ENCODE assay signal across 24 mouse cellular contexts in the genomic region with DNA sequence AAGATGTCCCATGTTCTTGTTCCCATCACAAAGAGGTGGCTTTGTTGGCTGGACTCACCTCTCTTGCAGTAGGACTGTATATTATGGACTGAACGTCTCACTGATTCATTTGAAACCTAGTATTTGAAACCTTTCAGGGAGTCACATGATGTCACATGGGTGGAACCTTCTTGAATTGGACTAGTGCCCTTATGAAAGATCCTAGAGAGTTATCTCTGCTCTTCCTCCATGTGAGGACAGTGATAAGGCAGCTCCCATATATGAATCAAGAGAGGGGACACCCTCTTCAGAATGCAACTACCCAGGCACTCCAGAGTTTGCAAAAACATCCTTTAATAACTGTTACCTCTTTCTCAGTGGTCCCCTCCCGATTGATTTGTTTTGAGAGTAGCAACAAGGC. TPM values are rescaled to one million over a fixed set of nuclear protein-coding genes. Genes with fewer than 3 reads are reported as not detected.
"Had no signal": no experiment of that assay in that cellular context is flagged by ENCODE, and none has a peak within 500 bp of the region (broad histone marks: within the 10 kb centered on the region; RNA-seq: fewer than 3 reads in every experiment).

No protein-coding gene starts in this region.

- H3K9ac ChIP-seq: neural tube, embryonic 15.5 days; stomach, embryonic 15.5 days had no signal

- H3K4me3 ChIP-seq: neural tube, embryonic 15.5 days; stomach, embryonic 15.5 days had no signal

- H3K27ac ChIP-seq: neural tube, embryonic 15.5 days; stomach, embryonic 15.5 days; stomach, postnatal 0 days had no signal

- H3K4me2 ChIP-seq: neural tube, embryonic 15.5 days; stomach, embryonic 15.5 days had no signal

- DNase-seq: retina, postnatal 1 day; right cerebral cortex, adult 18-20 months; right cerebral cortex, postnatal 14 days; right cerebral cortex, postnatal 25 days; right cerebral cortex, postnatal 4 days; spleen, adult 18-20 months; thymus, adult 18-20 months; thymus, adult 2 months; thymus, postnatal 14 days; thymus, postnatal 25 days; thymus, postnatal 36 days; thymus, postnatal 4 days had no signal

- H3K4me1 ChIP-seq: neural tube, embryonic 15.5 days; stomach, embryonic 15.5 days had no signal

- H3K36me3 ChIP-seq: neural tube, embryonic 15.5 days; stomach, embryonic 15.5 days had no signal

- H3K9me3 ChIP-seq: neural tube, embryonic 15.5 days; stomach, embryonic 15.5 days had no signal

- H3K27me3 ChIP-seq: neural tube, embryonic 15.5 days; stomach, embryonic 15.5 days had no signal

RNA-seq across cellular contexts. Expression of a gene that starts 10.7 kb away (rescaled TPM):
- total RNA-seq: neutrophil, adult 5-6 weeks had no signal
- polyA plus RNA-seq: small intestine, adult 2 months; spleen, adult 2 months; stomach, postnatal 0 days; thymus, adult 2 months; urinary bladder, adult 2 months had no signal

RNA-seq across cellular contexts. Expression of a gene that starts 15.1 kb away (rescaled TPM):
- total RNA-seq: neutrophil, adult 5-6 weeks had no signal
- polyA plus RNA-seq: neural tube, embryonic 14.5 days; small intestine, adult 2 months; testis, adult 2 months; urinary bladder, adult 2 months had no signal

RNA-seq across cellular contexts. Expression of a gene that starts 29.6 kb away (rescaled TPM):
- total RNA-seq: neutrophil, adult 5-6 weeks had no signal
- polyA plus RNA-seq: neural tube, embryonic 14.5 days; small intestine, adult 2 months; spleen, adult 2 months; stomach, embryonic 14.5 days; stomach, postnatal 0 days; thymus, adult 2 months; thymus, postnatal 0 days; urinary bladder, adult 2 months had no signal

RNA-seq across cellular contexts. Expression of a gene that starts 49.0 kb away (rescaled TPM):
- total RNA-seq: neutrophil, adult 5-6 weeks had no signal
- polyA plus RNA-seq: neural tube, embryonic 14.5 days; neural tube, embryonic 15.5 days; stomach, embryonic 14.5 days; stomach, embryonic 15.5 days; stomach, embryonic 16.5 days; stomach, postnatal 0 days; thymus, postnatal 0 days; urinary bladder, adult 2 months had no signal
